Mouse (Mus musculus) adrenal gland, adult 18-20 months (tissue): ENCODE results near the gene Ubap2l. TPM values are rescaled to one million over a fixed set of nuclear protein-coding genes. Genes with fewer than 3 reads are reported as not detected.

Experiments
- DNase-seq, 2 experiments: peaks; one replicate each; pipeline ENCODE4 v3.0.0; 2021 to 2022; ENCODE audit warnings: low spot score in 2 of 2
- microRNA-seq, 2 experiments: library from miRNA; unstranded; fragments of <30 nt; microRNA quantifications; one replicate each; pipeline ENCODE4 v1.2.0; 2021; ENCODE audit warnings: borderline number of aligned reads in 2 of 2
- total RNA-seq, 2 experiments: library from RNA; stranded (reverse); gene quantifications; 1 replicate in 1 of 2; 2 replicates in 1 of 2; pipeline ENCODE4 v1.2.3; 2021

Ubap2l gene
- total RNA-seq, 2 experiments from 2014 or later = 142 to 156 TPM

DNA sequence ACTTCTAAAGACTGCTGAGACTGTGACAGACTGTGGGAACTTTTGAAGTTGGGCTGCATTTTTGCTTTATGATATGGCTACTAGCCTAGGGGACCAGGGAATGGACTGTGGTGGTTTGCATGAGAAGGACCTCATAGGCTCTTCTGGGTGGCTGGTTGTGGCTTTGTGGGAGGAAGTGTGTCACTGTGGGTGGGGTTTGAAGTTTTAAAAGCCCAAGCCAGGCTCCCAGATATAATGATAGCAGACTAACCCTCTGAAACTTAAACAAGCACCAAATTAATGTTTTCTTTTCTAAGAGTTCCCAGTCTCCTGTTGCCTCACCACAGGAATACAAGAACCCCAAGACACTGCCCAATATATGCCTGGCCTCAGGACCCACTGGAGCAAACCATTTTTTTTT, 75.6 kb downstream of the Ubap2l start:
- no peak for DNase-seq

DNA sequence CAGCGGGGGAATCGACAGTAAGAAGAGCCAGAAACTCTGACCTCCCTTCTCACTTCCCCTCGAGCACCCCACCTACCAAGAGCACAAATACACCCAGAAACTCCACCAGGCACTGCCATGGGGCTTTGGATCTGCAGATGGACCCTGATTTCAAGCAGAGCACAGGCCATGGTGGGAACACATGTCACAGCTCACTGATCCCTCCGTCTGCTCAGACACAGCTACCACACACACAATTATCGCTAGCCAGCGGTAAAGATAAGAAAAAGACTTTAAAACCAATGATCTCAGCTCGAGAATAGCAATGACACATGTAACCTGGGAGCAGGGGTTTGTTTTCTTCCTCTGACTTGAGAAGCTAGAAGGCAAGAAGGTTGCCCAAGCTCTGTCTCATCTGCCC, 83.9 kb downstream of the Ubap2l start:
- DNase-seq = no peak

DNA sequence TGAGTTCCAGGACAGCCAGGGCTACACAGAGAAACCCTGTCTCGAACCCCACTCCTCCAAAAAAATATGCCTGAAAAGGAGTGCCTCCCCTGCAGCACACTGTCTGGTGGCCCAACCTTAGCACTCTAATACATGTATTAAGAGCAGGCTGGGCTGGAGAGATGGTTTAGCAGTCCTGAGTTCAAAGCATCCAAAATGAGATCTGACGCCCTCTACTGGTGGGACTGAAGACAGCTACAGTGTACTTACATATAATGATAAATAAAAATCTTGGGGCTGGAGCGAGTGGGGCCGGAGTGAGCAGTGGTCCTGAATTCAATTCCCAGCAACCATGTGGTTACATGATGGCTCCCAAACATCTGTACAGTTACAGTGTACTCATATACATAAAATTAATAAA, 85.5 kb downstream of the Ubap2l start:
- DNase-seq = no peak

DNA sequence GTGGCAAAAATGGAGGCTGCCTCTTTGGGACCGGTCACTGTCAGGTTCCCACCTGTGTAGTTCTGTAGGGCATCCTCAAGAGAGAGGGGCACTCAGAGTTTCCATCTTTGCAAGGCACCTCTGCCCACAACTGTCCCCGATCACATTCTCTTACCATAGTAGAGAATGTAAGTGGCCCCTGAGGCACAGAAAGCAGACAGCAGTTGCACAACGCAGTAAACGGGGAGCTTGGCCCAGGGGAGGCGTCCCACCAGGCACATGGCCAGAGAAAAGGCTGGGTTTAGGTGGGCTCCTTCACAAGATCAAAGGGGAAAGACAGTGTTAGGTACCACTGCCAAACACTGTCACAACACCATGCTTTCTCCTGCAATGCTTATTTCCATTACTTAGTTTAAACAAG, 86.5 kb downstream of the Ubap2l start:
- no peak for DNase-seq

DNA sequence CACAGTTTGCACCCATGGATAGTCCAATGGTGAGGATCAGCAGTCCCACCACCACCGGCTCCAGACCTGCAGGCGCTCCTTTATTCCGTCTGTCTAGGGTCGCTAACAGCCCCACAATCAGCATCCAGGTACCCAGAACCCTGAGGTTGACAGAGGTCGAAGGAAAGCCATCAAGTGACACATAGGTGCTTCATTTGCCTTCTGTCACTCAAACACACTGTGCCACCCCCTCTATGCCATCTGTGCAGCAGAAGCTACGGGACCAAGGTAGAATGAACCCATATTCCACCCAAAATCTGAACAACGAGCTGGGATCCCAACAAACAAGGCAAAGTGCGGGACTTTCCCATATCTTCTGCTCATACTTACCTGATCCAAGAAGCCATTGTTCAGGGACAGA, 86.9 kb downstream of the Ubap2l start:
- no peak for DNase-seq

DNA sequence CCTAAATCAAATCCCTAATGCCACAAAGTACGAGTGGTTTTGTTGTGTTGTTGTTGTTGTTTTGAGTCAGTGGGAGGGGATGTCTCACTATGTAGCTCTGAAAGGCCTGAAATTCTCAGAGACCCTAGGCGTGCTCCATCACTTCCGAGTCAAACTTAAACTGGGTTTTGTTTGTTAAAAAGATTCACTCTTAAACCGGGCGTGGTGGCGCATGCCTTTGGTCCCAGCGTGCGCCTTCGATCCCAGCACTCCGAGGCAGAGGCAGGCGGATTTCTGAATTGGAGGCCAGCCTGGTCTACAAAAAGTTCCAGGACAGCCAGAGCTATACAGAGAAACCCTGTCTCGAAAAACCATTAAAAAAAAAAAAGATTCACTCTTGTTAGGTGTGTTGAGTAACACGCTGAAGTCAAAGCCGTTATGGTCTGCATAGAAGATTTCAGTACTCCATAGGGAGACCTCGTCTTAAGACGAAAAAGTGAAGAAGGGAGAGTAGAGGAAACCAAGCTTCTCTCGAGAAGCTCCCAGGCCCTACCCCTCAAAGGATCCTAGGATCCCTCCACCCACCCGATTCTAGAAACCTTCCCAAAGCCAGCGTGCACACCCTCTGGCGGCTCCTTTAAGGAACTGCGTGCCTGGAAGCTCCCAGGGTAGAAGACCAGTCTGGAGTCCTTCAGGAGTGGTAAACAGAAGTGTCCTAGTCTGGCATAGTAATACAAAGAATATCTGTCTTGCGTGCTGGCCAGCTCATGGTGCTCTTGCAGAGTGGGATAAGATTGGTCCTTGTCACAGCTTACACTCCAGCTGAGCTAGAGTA, 88.3 kb downstream of the Ubap2l start:
- DNase-seq = peak; percentile 50 to 60

DNA sequence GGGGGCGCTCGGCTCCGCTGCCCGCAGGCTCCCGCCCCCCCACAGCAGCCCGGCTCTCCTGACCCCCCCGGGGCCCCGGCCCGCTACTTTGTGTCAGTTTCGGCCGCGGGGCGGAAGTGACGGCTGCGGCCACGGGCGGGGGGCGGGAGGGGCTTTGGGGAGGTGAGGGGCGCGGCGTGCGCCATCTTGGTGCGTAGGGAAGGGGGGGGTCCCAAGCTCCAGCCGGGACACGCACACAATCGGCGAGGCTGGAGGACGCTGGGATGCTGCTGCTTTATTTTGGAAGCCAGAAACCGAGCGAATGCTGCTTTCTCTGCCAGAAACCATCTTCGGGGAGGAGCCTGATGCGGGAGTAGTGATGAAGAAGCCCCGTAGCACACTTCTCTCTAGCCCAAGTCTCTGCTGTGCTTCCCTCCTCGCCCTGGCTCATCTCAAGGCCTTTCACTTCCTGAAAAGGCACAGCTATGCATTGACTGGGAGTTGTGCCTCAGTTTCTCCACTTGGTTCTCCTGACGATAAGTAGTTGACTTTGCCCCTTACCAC, 89.1 kb downstream of the Ubap2l start, which contains the start of gene Atp8b2:
TSS of gene Atp8b2 (minus strand) at position 288 of the 543 bp plus-strand sequence.
- peak; percentile 51 to 63 for DNase-seq

DNA sequence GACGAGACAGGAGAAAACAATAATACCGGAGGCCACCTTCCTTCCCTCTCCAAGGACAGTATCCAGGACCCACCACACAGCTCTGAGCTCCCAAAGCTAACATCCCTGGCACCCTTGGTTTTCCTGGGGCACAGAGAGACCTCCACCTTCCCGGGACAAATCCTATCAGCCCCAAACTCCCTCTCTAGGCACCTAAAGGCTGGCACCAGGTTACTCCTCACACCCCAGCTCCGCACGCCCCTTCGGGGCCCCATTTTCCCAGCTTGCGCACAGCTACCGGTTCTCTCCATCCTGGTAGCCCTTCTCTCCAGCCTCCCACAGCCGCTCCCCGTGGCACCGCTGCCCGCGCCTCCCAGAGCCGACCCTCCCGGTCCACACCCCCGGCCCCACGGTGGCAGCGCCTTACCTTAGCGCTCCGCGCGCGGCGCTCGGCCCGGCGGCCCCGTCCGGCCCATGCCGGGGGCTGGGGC, 89.6 kb downstream of the Ubap2l start:
- DNase-seq = peak; percentile 44 to 52

DNA sequence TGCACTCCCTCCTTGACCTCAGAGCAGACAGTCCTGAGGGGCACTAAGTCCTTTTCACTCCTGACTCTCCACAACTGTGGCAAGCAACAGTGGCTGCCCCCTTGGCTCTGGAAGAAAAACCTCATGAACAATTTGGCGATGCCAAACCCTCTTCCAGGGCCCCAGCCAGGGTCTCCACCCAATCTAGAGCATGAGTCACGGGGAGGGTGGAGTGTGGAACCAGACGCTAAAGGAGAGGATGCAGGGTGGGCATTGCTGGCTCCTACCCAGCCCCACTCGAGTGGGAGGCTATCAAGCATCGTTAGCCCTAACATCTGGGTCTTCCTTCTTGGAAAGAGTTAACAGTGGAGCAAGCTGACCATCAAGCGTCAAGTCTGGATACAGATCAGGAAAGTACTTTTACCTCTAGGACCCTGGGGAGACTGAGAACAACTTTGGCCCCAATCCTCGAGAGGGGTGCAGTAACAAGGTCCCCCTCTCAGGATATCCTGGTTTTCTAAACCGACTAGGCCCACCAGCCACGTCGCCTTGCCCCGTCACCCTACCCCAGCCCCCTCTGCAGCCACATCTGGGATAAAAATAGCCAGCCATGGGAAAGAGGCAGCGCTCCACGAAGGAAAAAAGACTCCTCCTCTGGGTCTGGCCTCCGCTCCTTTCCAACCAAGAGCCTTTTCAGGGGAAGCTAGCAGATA, 90.2 kb downstream of the Ubap2l start:
- no peak for DNase-seq

DNA sequence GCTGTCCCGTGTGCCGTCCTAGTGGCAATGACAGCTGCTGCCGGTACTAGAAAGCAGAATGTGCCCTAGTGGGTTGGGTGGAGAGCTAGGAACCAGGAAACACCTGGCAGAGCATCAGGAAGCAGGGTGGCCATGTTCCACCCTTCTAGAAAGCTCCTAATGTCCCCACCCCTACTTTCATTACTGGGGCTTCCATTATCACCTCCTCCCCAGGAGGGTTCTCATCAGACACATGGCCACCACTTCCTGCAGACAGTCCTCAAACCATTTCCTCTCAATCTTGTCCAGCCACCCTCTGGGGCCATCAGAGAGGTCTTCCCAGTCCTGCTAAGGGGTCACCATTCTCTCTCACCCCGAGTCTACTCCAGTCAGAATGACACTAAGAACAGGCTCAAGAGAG, 91.0 kb downstream of the Ubap2l start:
- DNase-seq = no peak

DNA sequence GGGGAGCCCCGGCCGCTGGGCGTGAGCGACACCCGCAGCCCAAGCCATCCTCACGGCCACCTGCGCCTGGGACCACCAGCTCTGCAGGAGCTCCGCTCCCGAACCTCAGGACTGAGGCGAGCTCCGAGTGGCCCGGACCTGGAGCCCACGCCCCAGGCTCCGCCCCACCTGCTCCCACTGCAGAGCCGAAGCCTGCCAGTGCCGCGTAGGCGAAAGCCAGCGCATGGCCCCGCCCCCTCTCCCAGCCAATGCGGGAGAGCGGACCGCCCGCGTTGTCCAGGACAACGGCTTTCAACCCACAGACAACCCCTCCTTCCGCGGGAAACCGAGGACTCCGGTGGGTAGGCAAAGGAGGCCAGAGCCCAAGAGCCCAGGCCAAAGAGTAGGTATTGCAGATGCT, 92.0 kb downstream of the Ubap2l start:
- DNase-seq = peak; percentile 89

DNA sequence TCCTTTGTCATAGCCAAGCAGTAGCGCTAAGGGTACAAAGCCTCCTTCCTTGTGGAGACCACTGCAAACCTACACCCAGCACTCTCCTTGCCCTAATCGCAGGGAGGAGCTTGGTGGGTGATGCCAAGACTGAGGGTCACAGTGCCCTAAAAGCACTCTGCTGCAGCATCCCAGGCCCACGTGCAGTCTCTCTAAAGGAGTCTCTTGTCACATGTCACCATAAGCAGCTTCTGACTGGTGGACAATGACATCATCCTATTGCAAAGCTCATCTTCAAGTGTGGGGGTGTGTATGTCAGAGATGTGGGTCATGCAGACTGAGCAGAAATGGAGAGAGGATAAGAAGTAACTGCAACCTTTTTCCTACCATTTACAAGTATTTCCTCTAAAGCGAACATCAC, 93.0 kb downstream of the Ubap2l start:
- DNase-seq = no peak

DNA sequence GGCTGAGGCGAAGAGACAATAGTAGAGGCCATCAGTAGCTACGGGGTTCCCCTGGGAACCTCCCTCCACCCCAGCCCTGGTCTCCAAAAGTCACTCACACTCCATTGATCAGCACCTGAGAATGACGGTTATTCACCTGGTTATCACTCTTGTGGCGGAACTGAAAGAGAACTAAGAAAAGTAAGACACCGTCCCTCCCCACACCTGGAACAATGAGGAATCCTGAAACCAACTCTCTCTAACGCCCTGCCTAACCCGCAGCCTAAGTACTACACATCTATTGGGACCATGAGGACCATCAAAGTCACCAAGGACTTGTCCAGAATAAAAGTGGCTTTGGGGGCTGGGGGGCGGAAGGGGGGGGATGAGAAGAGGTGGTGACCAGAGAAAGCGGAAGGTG, 94.5 kb downstream of the Ubap2l start:
- no peak for DNase-seq

DNA sequence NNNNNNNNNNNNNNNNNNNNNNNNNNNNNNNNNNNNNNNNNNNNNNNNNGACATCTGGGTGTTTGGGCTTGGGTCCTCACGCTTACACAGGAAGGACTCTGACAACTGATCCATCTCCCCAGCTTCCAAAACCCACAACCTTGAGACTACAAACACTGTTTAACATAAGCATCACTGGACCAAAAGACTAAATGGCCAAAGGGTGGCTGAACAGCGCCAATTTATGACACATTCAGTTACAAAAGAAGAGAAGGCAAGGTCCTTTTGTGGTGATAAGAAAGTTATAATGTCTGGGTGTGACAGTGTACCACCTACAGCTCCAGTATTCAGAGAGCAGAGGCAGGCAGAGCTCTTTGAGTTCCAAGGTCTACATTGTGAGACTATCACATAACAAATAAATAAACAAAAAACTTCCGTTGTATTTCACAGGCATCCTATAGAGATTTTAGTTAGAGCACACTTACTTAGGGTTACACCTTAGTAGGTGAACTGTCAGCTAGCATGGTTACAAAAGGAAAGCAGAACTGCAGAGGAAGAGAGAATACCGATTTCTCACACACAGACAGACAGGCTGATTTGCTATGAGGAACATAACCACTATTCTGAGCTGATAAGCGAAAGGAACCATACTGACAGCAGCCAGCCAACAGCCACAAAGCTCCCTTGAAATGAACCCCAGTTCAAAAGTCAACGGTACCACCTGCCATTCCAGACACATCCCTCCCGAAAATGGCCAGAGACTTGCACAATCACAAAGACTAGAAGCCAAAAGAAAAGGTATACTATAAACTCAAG, 96.1 kb downstream of the Ubap2l start:
- DNase-seq = no peak

DNA sequence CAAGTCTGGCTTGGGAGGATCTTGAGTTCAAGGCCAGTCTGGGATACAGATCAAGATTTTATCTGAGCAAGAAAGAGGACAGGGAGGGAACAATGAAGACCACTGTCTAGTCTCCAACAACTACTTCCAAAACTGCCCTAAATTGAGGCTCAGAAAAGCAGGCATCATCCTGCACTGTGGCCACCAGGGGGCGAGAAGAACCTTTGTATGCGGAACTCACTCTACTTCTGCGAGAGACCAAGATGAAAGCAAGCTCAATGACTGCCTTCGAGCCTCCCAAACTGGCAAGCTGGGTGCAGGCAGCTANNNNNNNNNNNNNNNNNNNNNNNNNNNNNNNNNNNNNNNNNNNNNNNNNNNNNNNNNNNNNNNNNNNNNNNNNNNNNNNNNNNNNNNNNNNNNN, 99.0 kb downstream of the Ubap2l start:
- peak; percentile 77 for DNase-seq

Small RNA genes lying within 50 kb of the gene (microRNA-seq; reads per million reads assigned to microRNA genes)
- gene Mir190b (14.7 to 27.9 reads per million in 2 experiments), gene Mir7669 (0 to 0.95 reads per million in 2 experiments)

Other genes with a start within 250 kb of the Ubap2l start
- gene She, start 221.3 kb downstream of the Ubap2l start, total RNA-seq = 1 to 10 TPM; 7.1 to 7.3 TPM
- 10 to 100 TPM in 1 of 2 experiments, 1 to 10 TPM in 1; 7.8 to 13.9 TPM for gene Il6ra, start 139.4 kb downstream of the Ubap2l start, total RNA-seq
- 10 to 100 TPM; 26.5 to 39.9 TPM for gene Atp8b2, start 89.1 kb downstream of the Ubap2l start, total RNA-seq
- gene Hax1, start 53.8 kb downstream of the Ubap2l start, total RNA-seq = 100 to 1,000 TPM; 150 to 153 TPM
- gene 4933434E20Rik, start 992 bp downstream of the Ubap2l start, total RNA-seq = 10 to 100 TPM; 88.2 to 89.0 TPM
- 100 to 1,000 TPM; 169 to 191 TPM for gene Tpm3, start 20.0 kb upstream of the Ubap2l start, total RNA-seq
- gene Nup210l, start 51.5 kb upstream of the Ubap2l start, total RNA-seq = under 1 TPM; 0.48 to 0.53 TPM
- 1,000 to 10,000 TPM; 2,116 to 2,128 TPM for gene Rps27, start 161.0 kb upstream of the Ubap2l start, total RNA-seq
- 10 to 100 TPM; 21.1 to 30.8 TPM for gene Rab13, start 161.1 kb upstream of the Ubap2l start, total RNA-seq
- 10 to 100 TPM; 66.2 to 72.2 TPM for gene Jtb, start 179.0 kb upstream of the Ubap2l start, total RNA-seq
- gene Creb3l4, start 190.9 kb upstream of the Ubap2l start, total RNA-seq = under 1 TPM; 0.36 to 0.38 TPM
- gene Slc39a1, start 195.5 kb upstream of the Ubap2l start, total RNA-seq = 100 to 1,000 TPM; 115 to 116 TPM
- 10 to 100 TPM; 48.5 to 51.0 TPM for gene Crtc2, start 201.5 kb upstream of the Ubap2l start, total RNA-seq
- 1 to 10 TPM; 8.6 to 9.1 TPM for gene Dennd4b, start 212.6 kb upstream of the Ubap2l start, total RNA-seq
- gene Gatad2b, start 240.6 kb upstream of the Ubap2l start, total RNA-seq = 10 to 100 TPM; 50.0 to 64.5 TPM